Mouse (Mus musculus): ENCODE results near the gene Ush2a.

DNA sequence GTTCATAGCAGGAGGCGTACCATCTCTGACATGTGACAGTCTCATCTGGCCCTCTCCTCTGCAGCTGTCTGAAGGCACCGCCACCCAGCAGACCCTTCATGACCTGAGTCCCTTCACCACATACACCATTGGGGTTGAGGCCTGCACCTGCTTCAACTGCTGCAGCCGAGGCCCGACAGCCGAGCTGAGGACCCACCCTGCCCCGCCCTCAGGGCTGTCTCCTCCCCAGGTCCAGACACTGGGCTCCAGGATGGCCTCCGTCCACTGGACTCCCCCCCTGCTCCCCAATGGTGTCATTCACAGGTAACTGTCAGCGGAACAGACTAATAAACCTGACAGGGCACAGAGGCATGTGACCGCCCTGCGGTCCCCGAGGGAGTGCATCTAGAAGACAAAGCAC, 685.0 kb downstream of the Ush2a start:
- TF ChIP-seq CTCF (IDR thresholded peaks at IDR 0.05; ENCODE audit: extremely low read depth, insufficient read depth, low read length), result no peak
- TF ChIP-seq POLR2A (IDR thresholded peaks at IDR 0.05; ENCODE audit: extremely low read depth, insufficient read depth, low read length), result no peak

Data from cortical plate, adult 2 months (tissue).